Mouse (Mus musculus) liver, embryonic 12.5 days (tissue): ENCODE measurements around the gene F3. TPM values are rescaled to one million over a fixed set of nuclear protein-coding genes. Genes with fewer than 3 reads are reported as not detected.

ENCODE experiments used
- ATAC-seq: fragments of 200-750 bp; cut with Nextera tagmentation; 2 replicates; pipeline ENCODE4 v1.8.0; 2017; ENCODE audit warnings: moderate number of reproducible peaks, mild to moderate bottlenecking, moderate library complexity
- H3K27ac ChIP-seq: fragments of 300-500 bp; sonication (generic); 2 replicates; pipeline ENCODE4 v1.5.1; 2016; ENCODE audit warnings: mild to moderate bottlenecking
- H3K27me3 ChIP-seq: fragments of 300-500 bp; sonication (generic); replicated peaks from 2 replicates; pipeline ENCODE4 v1.6.1; 2016; ENCODE audit warnings: mild to moderate bottlenecking, moderate library complexity
- H3K36me3 ChIP-seq: fragments of 300-500 bp; sonication (generic); 2 replicates; pipeline ENCODE4 v1.6.1; 2016; ENCODE audit warnings: mild to moderate bottlenecking, moderate library complexity
- H3K4me1 ChIP-seq: fragments of 300-500 bp; sonication (generic); 2 replicates; pipeline ENCODE4 v1.6.1; 2016
- H3K4me2 ChIP-seq: fragments of 300-500 bp; sonication (generic); 2 replicates; pipeline ENCODE4 v1.6.1; 2016; ENCODE audit warnings: mild to moderate bottlenecking, moderate library complexity
- H3K4me3 ChIP-seq: fragments of 300-500 bp; sonication (generic); 2 replicates; pipeline ENCODE4 v1.5.1; 2016; ENCODE audit warnings: mild to moderate bottlenecking, moderate library complexity
- H3K9ac ChIP-seq: fragments of 300-500 bp; sonication (generic); 2 replicates; pipeline ENCODE4 v1.6.1; 2016; ENCODE audit warnings: mild to moderate bottlenecking, moderate library complexity
- H3K9me3 ChIP-seq: fragments of 300-500 bp; sonication (generic); replicated peaks from 2 replicates; pipeline ENCODE4 v1.6.1; 2016; ENCODE audit warnings: mild to moderate bottlenecking, moderate library complexity
- WGBS: fragments of 180-500 bp; shearing (Covaris S2); methylation state at CpG from one replicate; pipeline ENCODE4 v1.1.7; 2016; ENCODE audit not compliant: insufficient replicate concordance; 5-methylcytosine and 5-hydroxymethylcytosine counted together
- polyA plus RNA-seq: library from polyadenylated mRNA; unstranded; fragments of >200 nt; fragmentation: Nextera tagmentation; extraction: Ambion mirVana; gene quantifications from 2 replicates; pipeline ENCODE4 v1.2.1, GENCODE M21; 2016

Gene F3
- polyA plus RNA-seq, 1 experiment from 2014 or later, result 0.43 TPM

DNA sequence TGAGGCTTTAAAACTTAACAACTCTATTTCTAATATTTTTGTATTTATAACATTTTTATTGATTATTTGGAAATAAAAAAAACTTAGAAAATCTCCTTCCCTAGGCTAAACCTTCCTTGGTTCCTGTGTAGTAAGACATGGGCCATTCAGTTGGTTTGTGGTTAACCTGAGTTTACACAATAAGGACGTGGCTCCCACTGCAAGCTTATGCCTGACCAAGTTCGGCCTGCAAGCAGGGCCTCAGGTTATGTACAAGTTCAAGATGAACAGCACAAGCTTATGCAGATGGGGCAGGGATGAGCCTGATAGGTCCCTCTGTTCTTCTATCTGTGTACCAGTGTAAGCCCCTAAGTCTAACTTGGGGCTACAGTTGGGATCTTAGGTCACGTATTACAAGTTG, 33.6 kb upstream of the F3 start:
- 56% methylated on average over 3 of the region's 3 CpGs for WGBS
- no peak overlapping the region for H3K9ac ChIP-seq
- no peaks in the 10 kb centered on the region for H3K9me3 ChIP-seq
- no peak overlapping the region for H3K4me3 ChIP-seq
- H3K4me2 ChIP-seq, result no peak overlapping the region
- no peak overlapping the region for H3K27ac ChIP-seq
- ATAC-seq, result no peak
- no peaks in the 10 kb centered on the region for H3K27me3 ChIP-seq
- H3K36me3 ChIP-seq, result no peaks in the 10 kb centered on the region
- peaks cover 7% of the 10 kb centered on the region; the same call in 1 of the 2 replicates for H3K4me1 ChIP-seq

GRCm38 (mm10) chr3:121693001-121693730, 30.2 kb upstream of the F3 start:
- Histone ChIP-seq H3K27me3 (0 out of 2 replicates have a peak, but pooled peaks cover 3% of the 10 kb centered on the region), H3K36me3 (no peaks in the 10 kb centered on the region), H3K27ac (no peak overlapping the region), H3K9me3 (no peaks in the 10 kb centered on the region), H3K9ac (no peak overlapping the region), H3K4me3 (no peak overlapping the region), H3K4me1 (peaks cover 7% of the 10 kb centered on the region; the same call in 1 of the 2 replicates), H3K4me2 (no peak overlapping the region)
- WGBS, result 45% methylated on average over 13 of the region's 13 CpGs
- ATAC-seq, result no peak

- Histone ChIP-seq H3K9me3 (no peaks in the 10 kb centered on the region), H3K9ac (no peak overlapping the region), H3K36me3 (no peaks in the 10 kb centered on the region), H3K4me2 (no peak overlapping the region), H3K27ac (no peak overlapping the region), H3K4me3 (no peak overlapping the region), H3K27me3 (0 out of 2 replicates have a peak, but pooled peaks cover 3% of the 10 kb centered on the region), H3K4me1 (peaks cover 6% of the 10 kb centered on the region; the same call in 1 of the 2 replicates)
- 55% methylated on average over 5 of the region's 5 CpGs for WGBS
- ATAC-seq, result no peak
Observed at GRCm38 (mm10) chr3:121693746-121694145, 29.6 kb upstream of the F3 start.

DNA sequence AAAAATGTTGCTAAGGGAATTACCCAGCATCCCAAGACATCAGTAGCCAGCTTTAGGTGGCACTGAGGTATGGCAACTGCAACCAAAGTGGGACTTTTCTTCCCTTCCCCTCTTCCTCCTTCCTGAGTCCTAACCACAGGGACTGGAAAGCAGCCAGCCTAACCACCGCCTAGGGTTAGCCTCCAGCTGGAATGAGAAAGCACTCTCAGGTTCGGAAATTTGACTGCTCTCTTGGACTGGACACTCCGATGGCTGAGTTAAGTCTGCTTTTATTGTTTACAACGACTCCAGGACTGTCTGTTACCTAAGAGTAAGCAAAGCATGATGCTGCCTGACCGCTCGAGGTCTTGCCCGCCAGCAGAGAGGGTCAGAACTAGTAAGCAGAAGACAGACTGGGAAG, 26.2 kb upstream of the F3 start:
- no peak overlapping the region for H3K27ac ChIP-seq
- no peaks in the 10 kb centered on the region for H3K9me3 ChIP-seq
- no peak for ATAC-seq
- H3K9ac ChIP-seq, result no peak overlapping the region
- H3K36me3 ChIP-seq, result no peaks in the 10 kb centered on the region
- no peak overlapping the region for H3K4me3 ChIP-seq
- no peak overlapping the region for H3K4me2 ChIP-seq
- H3K27me3 ChIP-seq, result 0 out of 2 replicates have a peak, but pooled peaks cover 3% of the 10 kb centered on the region
- H3K4me1 ChIP-seq, result no peaks in the 10 kb centered on the region
- WGBS, result 62% methylated on average over 7 of the region's 7 CpGs

DNA sequence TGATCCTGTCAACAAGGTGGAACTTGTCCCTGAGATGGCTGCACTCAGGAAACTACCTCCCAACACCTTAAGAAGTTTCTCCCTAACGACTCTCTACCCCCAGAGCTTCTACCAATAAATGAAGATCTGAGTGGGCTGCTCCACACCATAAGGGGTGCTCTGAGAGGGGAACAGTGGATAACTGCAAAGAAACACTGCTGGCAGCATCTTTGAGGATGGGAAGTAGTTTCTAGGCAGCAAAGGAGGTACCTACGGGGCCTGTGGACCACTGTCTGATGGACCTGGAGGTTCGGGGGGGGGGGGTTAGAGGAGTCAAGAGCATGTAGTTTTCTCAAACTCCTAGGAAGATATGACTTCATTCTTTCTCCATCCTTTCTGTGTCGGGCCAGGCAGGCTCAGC, 23.9 kb upstream of the F3 start:
- WGBS, result 52% methylated on average over 4 of the region's 4 CpGs
- no peak for ATAC-seq
- Histone ChIP-seq H3K4me2 (no peak overlapping the region), H3K27me3 (0 out of 2 replicates have a peak, but pooled peaks cover 3% of the 10 kb centered on the region), H3K36me3 (no peaks in the 10 kb centered on the region), H3K4me3 (no peak overlapping the region), H3K27ac (no peak overlapping the region), H3K9ac (no peak overlapping the region), H3K4me1 (no peaks in the 10 kb centered on the region), H3K9me3 (no peaks in the 10 kb centered on the region)

- H3K9me3 ChIP-seq, result no peaks in the 10 kb centered on the region
- no peak for ATAC-seq
- no peak overlapping the region for H3K4me2 ChIP-seq
- H3K36me3 ChIP-seq, result no peaks in the 10 kb centered on the region
- whole genome bisulfite sequencing, result 70% methylated on average over 4 of the region's 4 CpGs
- no peak overlapping the region for H3K27ac ChIP-seq
- 0 out of 2 replicates have a peak, but pooled peaks cover 3% of the 10 kb centered on the region for H3K27me3 ChIP-seq
- H3K9ac ChIP-seq, result no peak overlapping the region
- no peak overlapping the region for H3K4me3 ChIP-seq
- no peaks in the 10 kb centered on the region for H3K4me1 ChIP-seq
Observed at GRCm38 (mm10) chr3:121699849-121700248, 23.5 kb upstream of the F3 start.

- H3K9me3 ChIP-seq, result no peaks in the 10 kb centered on the region
- no peak overlapping the region for H3K4me2 ChIP-seq
- H3K27ac ChIP-seq, result no peak overlapping the region
- 0 out of 2 replicates have a peak, but pooled peaks cover 3% of the 10 kb centered on the region for H3K27me3 ChIP-seq
- no peaks in the 10 kb centered on the region for H3K36me3 ChIP-seq
- no peak for ATAC-seq
- WGBS, result 57% methylated on average over 8 of the region's 8 CpGs
- H3K9ac ChIP-seq, result no peak overlapping the region
- no peak overlapping the region for H3K4me3 ChIP-seq
- no peaks in the 10 kb centered on the region for H3K4me1 ChIP-seq
Observed at GRCm38 (mm10) chr3:121700364-121700952, 22.9 kb upstream of the F3 start.

- Histone ChIP-seq H3K27me3 (0 out of 2 replicates have a peak, but pooled peaks cover 4% of the 10 kb centered on the region), H3K4me2 (no peak overlapping the region), H3K27ac (no peak overlapping the region), H3K9me3 (no peaks in the 10 kb centered on the region), H3K36me3 (no peaks in the 10 kb centered on the region), H3K4me3 (no peak overlapping the region), H3K9ac (no peak overlapping the region), H3K4me1 (no peaks in the 10 kb centered on the region)
- 65% methylated on average over 7 of the region's 7 CpGs for WGBS
- ATAC-seq, result no peak
Observed at GRCm38 (mm10) chr3:121703155-121703879, 20.0 kb upstream of the F3 start.

GRCm38 (mm10) chr3:121703880-121704243, 19.5 kb upstream of the F3 start:
- Histone ChIP-seq H3K27me3 (0 out of 2 replicates have a peak, but pooled peaks cover 4% of the 10 kb centered on the region), H3K9ac (no peak overlapping the region), H3K4me1 (no peaks in the 10 kb centered on the region), H3K27ac (no peak overlapping the region), H3K4me3 (no peak overlapping the region), H3K9me3 (no peaks in the 10 kb centered on the region), H3K36me3 (no peaks in the 10 kb centered on the region), H3K4me2 (no peak overlapping the region)
- 78% methylated on average over 3 of the region's 3 CpGs for WGBS
- no peak for ATAC-seq

- WGBS, result 69% methylated on average over 5 of the region's 5 CpGs
- Histone ChIP-seq H3K9me3 (no peaks in the 10 kb centered on the region), H3K9ac (no peak overlapping the region), H3K27me3 (0 out of 2 replicates have a peak, but pooled peaks cover 7% of the 10 kb centered on the region), H3K4me3 (no peak overlapping the region), H3K36me3 (no peaks in the 10 kb centered on the region), H3K4me1 (no peaks in the 10 kb centered on the region), H3K27ac (no peak overlapping the region), H3K4me2 (no peak overlapping the region)
- no peak for ATAC-seq
Observed at GRCm38 (mm10) chr3:121706087-121706486, 17.2 kb upstream of the F3 start.

GRCm38 (mm10) chr3:121707106-121707505, 16.2 kb upstream of the F3 start:
- 80% methylated on average over 4 of the region's 4 CpGs for WGBS
- Histone ChIP-seq H3K9ac (no peak overlapping the region), H3K27me3 (peaks cover 7% of the 10 kb centered on the region; the same call in 1 of the 2 replicates), H3K36me3 (no peaks in the 10 kb centered on the region), H3K4me1 (no peaks in the 10 kb centered on the region), H3K4me2 (no peak overlapping the region), H3K9me3 (no peaks in the 10 kb centered on the region), H3K4me3 (no peak overlapping the region), H3K27ac (no peak overlapping the region)
- ATAC-seq, result no peak
